Mouse (Mus musculus): ENCODE measurements around the gene Ccnt1.

Gene Ccnt1

GRCm38 (mm10) chr15:98604041-98604575 is 33.4 kb upstream of the Ccnt1 start:
- no peak for TF ChIP-seq GATA4 (IDR thresholded peaks at IDR 0.05; ENCODE audit: insufficient replicate concordance, low read length)

- no peak for TF ChIP-seq GATA4 (IDR thresholded peaks at IDR 0.05; ENCODE audit: insufficient replicate concordance, low read length)
These were observed 32.3 kb upstream of the Ccnt1 start for GRCm38 (mm10) chr15:98602921-98603458.

- no peak for TF ChIP-seq GATA4 (IDR thresholded peaks at IDR 0.05; ENCODE audit: insufficient replicate concordance, low read length)
These were observed 31.6 kb upstream of the Ccnt1 start for GRCm38 (mm10) chr15:98602191-98602881.

GRCm38 (mm10) chr15:98601832-98602190 is 31.1 kb upstream of the Ccnt1 start:
- no peak for TF ChIP-seq GATA4 (IDR thresholded peaks at IDR 0.05; ENCODE audit: insufficient replicate concordance, low read length)

GRCm38 (mm10) chr15:98600036-98600709 is 29.4 kb upstream of the Ccnt1 start:
- TF ChIP-seq GATA4 (IDR thresholded peaks at IDR 0.05; ENCODE audit: insufficient replicate concordance, low read length), result no peak

GRCm38 (mm10) chr15:98596609-98597008 is 25.9 kb upstream of the Ccnt1 start:
- TF ChIP-seq GATA4 (IDR thresholded peaks at IDR 0.05; ENCODE audit: insufficient replicate concordance, low read length), result no peak

- TF ChIP-seq GATA4 (IDR thresholded peaks at IDR 0.05; ENCODE audit: insufficient replicate concordance, low read length), result no peak
These were observed 24.3 kb upstream of the Ccnt1 start for GRCm38 (mm10) chr15:98595049-98595448.

- TF ChIP-seq GATA4 (IDR thresholded peaks at IDR 0.05; ENCODE audit: insufficient replicate concordance, low read length), result no peak
These were observed 23.5 kb upstream of the Ccnt1 start for GRCm38 (mm10) chr15:98594193-98594592.

GRCm38 (mm10) chr15:98591396-98591795 is 20.7 kb upstream of the Ccnt1 start:
- TF ChIP-seq GATA4 (IDR thresholded peaks at IDR 0.05; ENCODE audit: insufficient replicate concordance, low read length), result no peak

- no peak for TF ChIP-seq GATA4 (IDR thresholded peaks at IDR 0.05; ENCODE audit: insufficient replicate concordance, low read length)
These were observed 19.1 kb upstream of the Ccnt1 start for GRCm38 (mm10) chr15:98589640-98590336.

- no peak for TF ChIP-seq GATA4 (IDR thresholded peaks at IDR 0.05; ENCODE audit: insufficient replicate concordance, low read length)
These were observed 17.0 kb upstream of the Ccnt1 start for GRCm38 (mm10) chr15:98587751-98588150.

GRCm38 (mm10) chr15:98585421-98585820 is 14.7 kb upstream of the Ccnt1 start:
- TF ChIP-seq GATA4 (IDR thresholded peaks at IDR 0.05; ENCODE audit: insufficient replicate concordance, low read length), result no peak

GRCm38 (mm10) chr15:98582996-98583395 is 12.3 kb upstream of the Ccnt1 start:
- TF ChIP-seq GATA4 (IDR thresholded peaks at IDR 0.05; ENCODE audit: insufficient replicate concordance, low read length), result no peak

GRCm38 (mm10) chr15:98582410-98582809 is 11.7 kb upstream of the Ccnt1 start:
- TF ChIP-seq GATA4 (IDR thresholded peaks at IDR 0.05; ENCODE audit: insufficient replicate concordance, low read length), result no peak

GRCm38 (mm10) chr15:98579795-98580464 is 9.2 kb upstream of the Ccnt1 start:
- no peak for TF ChIP-seq GATA4 (IDR thresholded peaks at IDR 0.05; ENCODE audit: insufficient replicate concordance, low read length)
